Mouse (Mus musculus): ENCODE results near the gene Fhod1. TPM values are rescaled to one million over a fixed set of nuclear protein-coding genes. Genes with fewer than 3 reads are reported as not detected.

Gene Fhod1
- polyA plus RNA-seq, 1 experiment from 2014 or later: 0.79 TPM

GRCm38 (mm10) chr8:105290554-105291314, 57.0 kb downstream of the Fhod1 start:
- Histone ChIP-seq H3K4me2 (peak overlapping the region; percentile 77), H3K27me3 (replicated peaks) (no peaks in the 10 kb centered on the region; the same call in 1 of the 2 replicates), H3K4me1 (peaks cover 48% of the 10 kb centered on the region), H3K9ac (replicated peaks) (peak overlapping the region; percentile 61), H3K9me3 (replicated peaks) (no peaks in the 10 kb centered on the region), H3K4me3 (replicated peaks) (peak overlapping the region; percentile 58), H3K36me3 (0 out of 2 replicates have a peak, but pooled peaks cover 3% of the 10 kb centered on the region), H3K27ac (replicated peaks) (no peak overlapping the region)
- no peak for ATAC-seq (ENCODE audit: low FRiP score)
- WGBS: 8% methylated on average over 31 of the region's 31 CpGs

DNA sequence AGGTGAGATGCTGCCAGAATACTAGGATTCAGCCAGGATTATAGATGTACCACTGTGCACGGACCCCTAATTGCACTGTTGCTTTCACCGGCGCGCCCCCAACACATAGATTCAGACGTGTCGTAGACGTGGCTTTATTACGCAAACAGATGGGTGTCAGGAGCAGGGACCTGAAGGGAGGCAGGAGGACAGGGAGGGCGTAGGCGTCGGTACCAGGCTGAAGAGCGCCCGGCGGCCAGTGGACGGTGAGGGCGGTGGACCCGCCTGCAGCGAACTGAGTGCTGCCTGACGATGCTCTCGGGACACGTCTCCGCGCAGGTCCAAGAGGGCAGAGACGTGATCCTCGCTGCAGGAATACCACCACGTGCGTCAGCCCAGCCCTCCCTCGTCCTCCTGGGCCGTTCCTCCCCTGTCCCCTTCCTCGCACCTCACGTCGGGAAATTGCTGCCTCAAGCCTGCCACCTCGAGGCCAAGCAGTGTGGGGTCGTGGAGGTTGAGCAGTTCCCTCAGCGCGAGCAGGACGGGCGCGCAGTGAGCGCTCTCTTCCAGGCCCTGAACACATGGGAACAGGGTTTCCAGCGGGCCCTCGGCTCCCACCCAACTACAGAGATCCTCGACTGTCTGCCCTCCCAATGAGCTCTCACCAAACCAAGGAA, 57.8 kb downstream of the Fhod1 start, which contains the start of gene 4931428F04Rik:
Gene 4931428F04Rik, minus strand, starts transcription at position 60 of the 656 bp plus-strand sequence.
- peak within 1 kb of the TSS; percentile 61 for H3K9ac ChIP-seq (replicated peaks)
- peak within 1 kb of the TSS; percentile 77 for H3K4me2 ChIP-seq
- H3K27ac ChIP-seq (replicated peaks): peak within 1 kb of the TSS; percentile 94
- WGBS: under 1% methylated on average over 34 of the region's 43 CpGs
- peak; percentile 23 for ATAC-seq (ENCODE audit: low FRiP score)
- no peaks in the 10 kb centered on the region for H3K27me3 ChIP-seq (replicated peaks)
- peak within 1 kb of the TSS; percentile 58 for H3K4me3 ChIP-seq (replicated peaks)
- peaks cover 9% of the 10 kb centered on the region; the same call in 1 of the 2 replicates for H3K36me3 ChIP-seq
- H3K4me1 ChIP-seq: peaks cover 56% of the 10 kb centered on the region
- H3K9me3 ChIP-seq (replicated peaks): no peaks in the 10 kb centered on the region

DNA sequence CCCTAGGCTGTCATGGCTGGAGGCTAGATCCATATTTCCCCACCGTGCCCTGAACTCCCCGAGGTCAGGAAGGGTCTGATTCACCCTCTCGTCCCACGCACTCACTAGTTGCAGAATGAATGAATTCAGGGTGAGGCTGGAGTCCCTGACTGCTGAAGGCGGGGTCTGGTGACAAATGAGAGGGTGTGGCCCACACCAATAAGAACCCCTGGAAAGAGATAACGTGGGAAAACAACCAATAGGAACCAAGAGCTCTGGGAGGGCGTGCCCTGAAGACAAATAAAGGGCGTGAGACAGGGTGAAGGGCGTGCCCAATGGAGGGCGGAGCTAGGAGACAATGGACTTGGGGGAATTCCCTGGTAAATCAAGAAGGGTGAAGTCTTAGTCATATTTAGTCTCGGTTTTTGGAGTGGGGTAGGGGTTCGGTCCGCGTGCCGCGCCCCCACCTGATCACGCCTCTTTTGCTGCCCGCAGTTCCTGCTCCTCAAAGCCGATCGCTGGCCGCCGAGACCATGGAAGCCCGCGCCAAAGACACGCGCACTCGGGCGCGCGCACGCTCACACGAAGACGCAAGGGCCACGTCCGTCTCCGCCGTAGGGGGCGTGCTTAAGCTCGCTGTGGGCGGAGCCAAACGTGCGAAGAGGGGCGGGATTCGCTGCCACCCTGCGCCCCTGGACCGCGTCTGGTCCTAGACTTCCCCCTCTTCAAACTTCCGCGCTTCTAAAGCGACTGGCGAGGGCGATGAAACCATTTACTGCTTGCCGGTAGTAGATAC, 58.6 kb downstream of the Fhod1 start:
- under 1% methylated on average over 53 of the region's 53 CpGs for WGBS
- H3K27me3 ChIP-seq (replicated peaks): no peaks in the 10 kb centered on the region
- H3K9ac ChIP-seq (replicated peaks): peak overlapping the region; percentile 61
- H3K27ac ChIP-seq (replicated peaks): peak overlapping the region; percentile 94
- peaks cover 57% of the 10 kb centered on the region for H3K4me1 ChIP-seq
- peaks cover 10% of the 10 kb centered on the region; the same call in 1 of the 2 replicates for H3K36me3 ChIP-seq
- peak overlapping the region; percentile 77 for H3K4me2 ChIP-seq
- H3K4me3 ChIP-seq (replicated peaks): peak overlapping the region; percentile 58
- ATAC-seq (ENCODE audit: low FRiP score): peak; percentile 94
- H3K9me3 ChIP-seq (replicated peaks): no peaks in the 10 kb centered on the region

DNA sequence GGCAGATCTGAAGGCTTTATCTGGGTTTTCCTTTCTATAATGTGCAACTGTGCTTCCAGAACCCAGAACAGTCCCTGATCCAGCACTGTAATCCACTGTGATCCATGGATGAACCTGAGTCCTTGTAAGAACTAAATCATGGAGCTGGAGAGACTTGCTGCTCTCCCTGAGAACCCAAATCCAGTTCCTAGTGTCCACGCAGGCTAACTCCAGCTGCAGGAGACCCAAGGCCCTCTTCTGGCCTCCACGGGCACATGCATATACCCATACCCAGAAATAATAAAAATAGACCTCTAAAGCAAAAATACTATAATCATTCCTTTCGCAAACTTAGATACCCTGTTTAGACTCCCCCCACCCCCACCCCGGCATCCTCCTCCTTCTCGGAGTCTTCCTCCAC, 59.5 kb downstream of the Fhod1 start:
- H3K27me3 ChIP-seq (replicated peaks): no peaks in the 10 kb centered on the region
- peak overlapping the region; percentile 77 for H3K4me2 ChIP-seq
- peaks cover 16% of the 10 kb centered on the region for H3K36me3 ChIP-seq
- peak overlapping the region; percentile 58 for H3K4me3 ChIP-seq (replicated peaks)
- H3K27ac ChIP-seq (replicated peaks): peak overlapping the region; percentile 94
- peaks cover 62% of the 10 kb centered on the region for H3K4me1 ChIP-seq
- no peak for ATAC-seq (ENCODE audit: low FRiP score)
- 78% methylated on average over 5 of the region's 5 CpGs for WGBS
- peak overlapping the region; percentile 61 for H3K9ac ChIP-seq (replicated peaks)
- no peaks in the 10 kb centered on the region for H3K9me3 ChIP-seq (replicated peaks)

GRCm38 (mm10) chr8:105286907-105287306, 60.8 kb downstream of the Fhod1 start:
- Histone ChIP-seq H3K27me3 (replicated peaks) (no peaks in the 10 kb centered on the region; the same call in 1 of the 2 replicates), H3K4me3 (replicated peaks) (peak overlapping the region; percentile 8; the same call in 1 of the 2 replicates), H3K4me1 (peaks cover 64% of the 10 kb centered on the region), H3K9me3 (replicated peaks) (no peaks in the 10 kb centered on the region), H3K27ac (replicated peaks) (no peak overlapping the region), H3K4me2 (peak overlapping the region; percentile 77), H3K36me3 (peaks cover 30% of the 10 kb centered on the region), H3K9ac (replicated peaks) (no peak overlapping the region)
- WGBS: 92% methylated on average over 4 of the region's 4 CpGs
- no peak for ATAC-seq (ENCODE audit: low FRiP score)

DNA sequence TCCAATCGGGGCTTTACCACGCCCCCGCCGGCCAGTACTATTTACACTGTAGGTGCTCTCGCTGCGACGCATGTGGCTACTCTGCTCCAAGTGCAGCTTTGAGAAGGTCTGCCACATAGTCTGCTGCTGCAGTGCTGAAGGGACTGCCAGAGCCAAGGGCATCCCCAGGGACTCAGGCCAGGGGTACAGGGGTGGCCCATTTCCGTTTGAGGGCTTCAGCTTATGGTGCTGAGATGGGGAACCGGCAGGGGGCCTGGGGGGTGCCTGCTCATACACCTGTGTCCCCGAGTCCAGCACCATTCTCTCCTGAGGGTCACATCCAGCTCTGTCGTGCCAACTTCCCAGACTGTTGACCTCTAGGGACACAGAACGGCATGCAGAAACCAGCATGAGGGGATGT, 62.2 kb downstream of the Fhod1 start:
- peak overlapping the region; percentile 77; the same call in 1 of the 2 replicates for H3K4me2 ChIP-seq
- no peak for ATAC-seq (ENCODE audit: low FRiP score)
- H3K27me3 ChIP-seq (replicated peaks): peaks cover 2% of the 10 kb centered on the region
- no peaks in the 10 kb centered on the region for H3K9me3 ChIP-seq (replicated peaks)
- no peak overlapping the region for H3K4me3 ChIP-seq (replicated peaks)
- no peak overlapping the region for H3K9ac ChIP-seq (replicated peaks)
- H3K36me3 ChIP-seq: peaks cover 39% of the 10 kb centered on the region
- WGBS: 34% methylated on average over 12 of the region's 12 CpGs
- no peak overlapping the region for H3K27ac ChIP-seq (replicated peaks)
- H3K4me1 ChIP-seq: peaks cover 59% of the 10 kb centered on the region

DNA sequence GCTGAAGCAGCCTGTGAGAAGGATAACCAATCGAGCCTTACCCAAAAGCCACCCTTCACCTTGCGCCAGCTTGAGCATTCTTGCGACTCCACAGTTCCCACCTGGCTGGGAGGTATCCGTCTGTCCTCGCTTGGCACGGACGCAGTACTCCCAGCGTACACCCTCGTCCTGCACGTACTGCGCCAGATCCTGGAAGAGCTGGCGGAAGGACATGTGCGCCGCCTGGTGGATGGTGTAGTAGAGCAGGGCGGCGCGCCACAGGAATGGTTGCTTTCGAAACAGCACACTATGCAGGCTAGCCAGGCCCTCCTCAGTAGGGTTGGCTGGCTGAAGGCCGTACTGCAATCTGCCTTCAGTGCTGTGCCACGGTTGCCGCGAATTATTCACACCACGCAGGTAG, 64.7 kb downstream of the Fhod1 start:
- Histone ChIP-seq H3K4me3 (replicated peaks) (no peak overlapping the region), H3K36me3 (peaks cover 47% of the 10 kb centered on the region), H3K4me1 (peaks cover 52% of the 10 kb centered on the region), H3K27me3 (replicated peaks) (peaks cover 25% of the 10 kb centered on the region), H3K9ac (replicated peaks) (no peak overlapping the region), H3K27ac (replicated peaks) (no peak overlapping the region), H3K9me3 (replicated peaks) (no peaks in the 10 kb centered on the region), H3K4me2 (no peak overlapping the region)
- WGBS: 28% methylated on average over 23 of the region's 23 CpGs
- ATAC-seq (ENCODE audit: low FRiP score): no peak

GRCm38 (mm10) chr8:105282239-105282638, 65.5 kb downstream of the Fhod1 start:
- Histone ChIP-seq H3K9me3 (replicated peaks) (no peaks in the 10 kb centered on the region), H3K27me3 (replicated peaks) (peaks cover 34% of the 10 kb centered on the region), H3K27ac (replicated peaks) (no peak overlapping the region), H3K4me1 (peaks cover 44% of the 10 kb centered on the region), H3K36me3 (peaks cover 47% of the 10 kb centered on the region), H3K9ac (replicated peaks) (no peak overlapping the region), H3K4me3 (replicated peaks) (no peak overlapping the region), H3K4me2 (no peak overlapping the region)
- ATAC-seq (ENCODE audit: low FRiP score): no peak
- 91% methylated on average over 4 of the region's 4 CpGs for WGBS

DNA sequence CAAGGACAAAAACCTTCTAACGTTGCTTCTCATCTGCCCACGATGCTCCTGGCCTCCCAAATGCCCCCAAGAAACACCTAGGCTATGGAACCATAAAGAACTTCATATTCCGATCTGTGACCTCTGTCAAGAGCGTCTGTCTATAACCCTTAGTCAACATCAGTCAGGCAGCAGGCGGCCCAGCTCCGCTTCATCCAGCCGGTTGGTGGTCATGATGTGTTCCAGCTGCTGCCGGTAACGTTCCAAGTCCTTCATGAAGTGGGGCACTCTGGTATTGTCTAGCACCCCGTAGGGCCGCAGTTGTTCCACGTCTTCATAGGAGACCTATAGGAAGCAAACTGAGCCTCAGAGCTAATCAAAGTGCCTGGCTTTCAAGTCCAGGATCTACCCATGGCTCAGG, 65.9 kb downstream of the Fhod1 start:
- Histone ChIP-seq H3K4me2 (no peak overlapping the region), H3K27ac (replicated peaks) (no peak overlapping the region), H3K27me3 (replicated peaks) (peaks cover 38% of the 10 kb centered on the region), H3K9ac (replicated peaks) (no peak overlapping the region), H3K9me3 (replicated peaks) (no peaks in the 10 kb centered on the region), H3K4me3 (replicated peaks) (no peak overlapping the region), H3K36me3 (peaks cover 47% of the 10 kb centered on the region), H3K4me1 (peaks cover 44% of the 10 kb centered on the region)
- WGBS: 90% methylated on average over 12 of the region's 12 CpGs
- no peak for ATAC-seq (ENCODE audit: low FRiP score)

DNA sequence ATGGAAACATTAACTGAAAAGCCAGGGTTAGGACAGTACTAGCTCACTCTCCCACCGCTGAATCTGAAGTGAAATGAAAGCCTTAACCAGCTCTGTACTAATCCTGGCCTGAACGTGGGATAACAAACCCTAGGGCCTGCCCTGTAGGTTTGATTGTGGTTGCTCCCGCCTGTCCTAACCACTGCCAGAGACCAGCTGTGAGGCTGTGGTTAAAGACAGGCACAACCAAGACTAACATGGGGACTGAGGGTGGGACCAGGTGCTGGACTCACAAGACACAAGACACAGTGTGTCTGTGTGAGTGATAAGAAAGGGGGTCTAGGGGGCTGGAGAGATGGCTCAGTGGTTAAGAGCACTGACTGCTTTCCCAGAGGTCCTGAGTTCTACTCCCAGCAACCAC, 67.2 kb downstream of the Fhod1 start:
- no peaks in the 10 kb centered on the region for H3K9me3 ChIP-seq (replicated peaks)
- H3K4me3 ChIP-seq (replicated peaks): no peak overlapping the region
- H3K36me3 ChIP-seq: peaks cover 44% of the 10 kb centered on the region
- H3K4me1 ChIP-seq: peaks cover 44% of the 10 kb centered on the region
- 77% methylated on average over 3 of the region's 3 CpGs for whole genome bisulfite sequencing
- ATAC-seq (ENCODE audit: low FRiP score): no peak
- no peak overlapping the region for H3K27ac ChIP-seq (replicated peaks)
- H3K4me2 ChIP-seq: no peak overlapping the region
- peaks cover 50% of the 10 kb centered on the region for H3K27me3 ChIP-seq (replicated peaks)
- H3K9ac ChIP-seq (replicated peaks): no peak overlapping the region
